Mouse (Mus musculus): ENCODE results near the gene Thbs3. TPM values are rescaled to one million over a fixed set of nuclear protein-coding genes. Genes with fewer than 3 reads are reported as not detected.

Thbs3 gene
- 2.0 TPM for polyA plus RNA-seq (2017; shearing (Covaris generic))

DNA sequence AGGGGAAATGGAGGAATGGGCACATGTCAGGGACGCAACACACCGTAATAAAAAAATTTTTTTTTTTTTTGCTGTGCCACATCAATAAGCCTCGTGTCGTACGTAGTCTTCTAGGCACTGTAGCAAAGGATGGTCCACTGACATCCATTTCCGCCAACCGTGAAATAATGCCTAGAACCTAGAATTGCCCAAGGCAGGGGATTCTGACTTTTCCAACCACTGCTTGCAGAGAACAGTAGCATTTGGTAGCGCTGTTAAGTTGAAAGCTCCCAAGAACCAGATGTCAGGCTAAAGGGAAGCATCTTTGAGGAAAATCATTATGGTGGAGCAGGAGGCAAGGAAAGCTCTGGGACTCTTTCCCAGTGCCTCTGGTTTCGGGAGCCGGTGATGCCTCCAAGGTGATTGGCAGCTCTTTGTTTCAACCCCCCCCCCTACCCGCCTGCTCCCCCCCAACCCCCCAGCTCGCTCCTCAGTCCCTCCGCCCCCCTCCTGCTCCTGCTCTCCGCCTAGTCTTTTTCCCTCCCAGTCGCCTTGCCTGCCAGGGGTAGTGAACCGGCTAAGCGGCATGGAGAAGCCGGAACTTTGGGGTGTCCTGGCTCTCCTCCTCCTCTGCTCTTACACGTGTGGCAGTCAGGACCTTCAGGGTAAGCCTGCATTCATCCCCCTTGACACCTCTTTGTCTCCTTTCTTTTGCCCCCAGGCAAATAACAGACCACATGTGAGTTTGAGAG, at the start of gene Thbs3:
Thbs3 (plus strand) TSS at position 500 of the 731 bp plus-strand sequence.

DNA sequence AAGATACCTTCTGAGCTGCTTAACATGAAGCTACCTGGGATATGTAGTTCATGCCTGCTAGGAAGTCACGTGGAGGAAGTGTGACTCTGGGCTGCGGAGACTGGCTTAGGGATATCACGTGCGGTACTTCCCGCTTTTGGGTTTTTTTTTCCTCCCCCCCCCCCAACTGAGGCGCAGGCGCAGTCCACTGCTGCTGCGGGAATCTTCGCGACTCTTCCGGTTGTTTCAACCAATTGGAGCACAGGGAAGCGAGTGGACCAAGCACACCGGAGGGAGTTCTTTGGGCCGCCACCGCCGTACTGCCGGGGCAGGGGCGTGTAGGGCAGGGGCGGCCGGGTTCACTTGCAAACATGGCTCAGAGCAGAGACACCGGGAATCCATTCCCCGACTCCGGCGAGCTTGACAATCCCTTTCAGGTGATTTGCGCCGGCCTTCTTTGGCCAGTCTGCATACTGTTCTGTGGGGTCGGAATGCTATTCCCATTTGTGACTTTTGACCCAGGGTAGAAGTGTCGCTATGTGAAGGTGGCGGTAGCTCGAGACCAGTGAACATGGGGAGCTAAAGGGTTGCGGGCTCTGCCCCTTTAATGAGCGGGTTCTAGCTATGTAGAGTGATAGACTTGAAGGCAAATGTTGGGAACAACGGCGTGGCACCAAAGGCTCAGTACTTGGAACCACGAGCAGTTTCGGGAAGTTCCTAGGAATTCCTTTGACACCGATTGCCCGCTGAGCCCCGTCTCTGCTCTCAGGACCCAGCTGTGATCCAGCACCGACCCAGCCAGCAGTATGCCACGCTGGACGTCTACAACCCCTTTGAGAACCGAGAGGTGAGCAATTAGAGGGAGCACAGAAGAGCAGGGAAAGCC, 37.5 kb upstream of the Thbs3 start, which contains the start of gene Scamp3:
Scamp3 (plus strand) TSS at position 232 of the 865 bp plus-strand sequence.

DNA sequence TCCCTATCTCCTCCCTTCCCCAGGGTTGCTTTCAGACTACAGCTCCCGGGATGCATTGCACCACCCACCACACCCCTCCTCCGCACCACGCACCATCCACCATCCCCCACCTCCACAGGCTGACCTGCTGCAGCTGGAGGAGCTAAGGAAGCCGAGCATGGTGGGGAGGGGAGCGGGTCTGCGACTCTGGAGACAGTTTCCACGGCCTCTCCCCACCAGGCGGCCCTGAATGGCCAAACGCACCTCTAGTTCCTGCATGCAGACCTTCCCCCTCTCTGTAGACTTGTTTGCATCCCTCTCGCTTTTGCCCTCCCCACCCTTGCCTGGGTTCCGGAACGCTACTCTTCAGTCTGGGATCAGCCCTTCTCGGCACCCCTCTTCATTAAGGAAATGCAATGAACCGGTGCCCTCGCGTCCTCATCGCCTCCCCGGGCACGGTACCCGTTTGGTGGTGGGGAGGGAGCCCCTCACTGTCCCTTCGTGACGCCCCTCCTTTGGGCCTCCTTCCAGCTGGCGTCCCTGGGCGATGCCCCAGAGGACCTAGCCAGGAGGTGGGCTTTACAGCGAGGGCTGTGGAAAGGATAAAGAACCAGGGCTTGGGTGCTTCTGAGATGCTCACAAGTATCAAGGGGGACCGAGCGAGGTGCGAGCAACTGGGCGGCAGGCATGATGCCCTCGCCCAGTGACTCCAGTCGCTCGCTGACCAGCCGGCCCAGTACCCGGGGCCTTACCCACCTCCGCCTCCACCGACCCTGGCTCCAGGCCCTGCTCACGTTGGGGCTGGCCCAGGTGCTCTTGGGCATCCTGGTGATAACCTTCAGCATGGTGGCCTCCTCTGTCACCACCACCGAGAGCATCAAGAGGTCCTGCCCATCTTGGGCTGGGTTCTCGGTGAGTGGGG, 31.7 kb upstream of the Thbs3 start, which contains the start of gene Fam189b:
Fam189b (plus strand) TSS at position 86 of the 901 bp plus-strand sequence.

DNA sequence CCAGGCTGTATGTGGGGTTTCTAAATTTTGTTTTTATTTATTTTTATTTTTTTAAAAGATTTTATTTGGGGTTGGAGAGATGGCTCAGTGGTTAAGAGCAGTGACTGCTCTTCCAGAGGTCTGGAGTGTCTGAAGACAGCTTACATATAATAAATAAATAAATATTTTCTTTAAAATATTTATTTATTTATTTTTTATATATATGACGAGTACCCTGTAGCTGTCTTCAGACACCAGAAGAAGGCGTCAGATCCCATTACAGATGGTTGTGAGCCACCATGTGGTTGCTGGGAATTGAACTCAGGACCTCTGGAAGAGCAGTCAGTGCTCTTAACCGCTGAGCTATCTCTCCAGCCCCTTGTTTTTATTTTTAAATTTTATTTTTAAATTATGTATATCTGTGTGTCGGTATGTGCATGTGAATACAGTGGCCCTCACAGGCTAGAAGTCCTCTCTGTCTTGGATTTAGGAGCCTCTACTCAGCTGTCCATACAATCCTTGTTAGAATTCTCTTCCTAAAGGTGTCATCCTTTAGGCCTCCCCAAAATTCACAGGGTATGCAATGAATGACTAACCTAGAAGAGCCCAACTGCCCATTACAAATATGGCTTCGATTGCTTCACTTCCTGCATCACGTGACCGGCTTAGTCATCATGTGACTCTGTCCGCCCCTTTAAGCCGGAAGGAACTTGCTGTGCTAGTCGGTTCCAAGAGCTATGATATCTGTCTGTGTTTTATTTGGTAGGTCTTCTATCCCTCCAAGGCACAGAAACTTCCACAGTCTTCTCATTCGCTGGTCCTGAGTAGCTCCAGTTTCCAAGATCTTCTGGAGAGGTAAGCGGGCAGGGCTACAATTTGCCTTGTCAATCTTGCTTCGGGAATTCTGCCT, 12.5 kb upstream of the Thbs3 start, which contains the start of gene Gba:
Gba (plus strand) TSS at position 676 of the 889 bp plus-strand sequence.

DNA sequence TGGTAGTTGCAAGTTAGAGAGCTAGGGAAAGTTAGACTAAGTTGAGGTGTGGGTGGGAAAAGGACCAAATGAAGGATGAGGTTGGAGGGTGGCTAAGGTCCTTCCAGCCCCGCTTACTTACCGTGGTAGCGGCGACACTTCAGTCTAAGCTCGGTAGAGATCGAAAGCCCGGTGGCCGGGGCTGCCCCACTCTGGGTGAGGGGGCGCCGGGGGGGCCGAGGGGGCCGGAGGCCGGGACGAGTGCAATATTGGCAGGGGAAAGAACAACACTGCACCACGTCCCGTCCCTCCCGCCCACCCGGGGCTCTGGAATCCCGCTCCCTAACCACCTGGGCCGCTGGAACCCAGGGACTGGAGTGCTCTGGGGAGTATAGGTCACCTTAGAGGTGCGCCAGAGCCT, 11.9 kb downstream of the Thbs3 start, which contains the start of gene Mtx1:
Mtx1 (minus strand) TSS at position 189 of the 400 bp plus-strand sequence.

DNA sequence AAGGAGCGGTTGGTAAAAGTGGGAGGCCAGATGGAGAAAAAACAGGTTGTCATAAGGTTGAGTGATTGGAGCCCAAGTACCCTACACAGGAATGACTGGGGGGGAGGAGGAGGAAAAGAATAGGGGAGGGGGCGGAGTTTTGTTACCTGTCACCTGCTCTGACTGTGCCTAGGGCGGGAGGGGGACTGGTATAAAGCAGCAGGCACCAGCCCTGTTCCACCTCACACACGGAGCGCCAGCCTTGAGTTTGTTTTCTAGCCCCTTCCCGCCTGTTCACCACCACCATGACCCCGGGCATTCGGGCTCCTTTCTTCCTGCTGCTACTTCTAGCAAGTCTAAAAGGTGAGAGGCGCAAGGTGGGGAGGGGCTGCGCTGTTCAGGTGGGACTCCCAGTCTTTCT, 13.9 kb downstream of the Thbs3 start, which contains the start of gene Muc1:
Muc1 (plus strand) TSS at position 222 of the 400 bp plus-strand sequence.

DNA sequence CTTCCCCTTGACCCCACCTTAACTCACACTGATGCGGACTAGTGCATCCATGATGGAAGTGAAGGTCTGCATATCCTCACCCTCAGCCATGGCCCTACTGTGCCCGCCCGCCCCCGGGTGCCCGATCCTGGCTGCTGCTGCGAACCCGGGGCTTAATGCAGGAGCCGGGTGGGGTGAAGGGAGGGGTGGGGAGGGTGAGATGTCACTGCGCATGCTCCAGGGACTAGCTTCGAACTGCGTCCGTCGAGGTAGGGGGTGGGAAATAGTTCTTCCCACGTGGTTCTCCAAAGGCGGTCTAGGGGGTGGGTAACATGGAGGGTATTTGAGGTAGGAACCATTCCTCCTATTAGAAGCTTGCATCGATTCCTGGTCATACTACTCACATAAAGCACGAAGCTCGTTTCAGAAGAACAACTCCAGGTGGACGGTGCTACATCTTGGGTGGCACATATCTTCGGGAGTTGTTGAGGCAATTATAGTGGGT, 30.8 kb downstream of the Thbs3 start, which contains the start of gene Krtcap2:
Krtcap2 (plus strand) TSS at position 279 of the 484 bp plus-strand sequence.

DNA sequence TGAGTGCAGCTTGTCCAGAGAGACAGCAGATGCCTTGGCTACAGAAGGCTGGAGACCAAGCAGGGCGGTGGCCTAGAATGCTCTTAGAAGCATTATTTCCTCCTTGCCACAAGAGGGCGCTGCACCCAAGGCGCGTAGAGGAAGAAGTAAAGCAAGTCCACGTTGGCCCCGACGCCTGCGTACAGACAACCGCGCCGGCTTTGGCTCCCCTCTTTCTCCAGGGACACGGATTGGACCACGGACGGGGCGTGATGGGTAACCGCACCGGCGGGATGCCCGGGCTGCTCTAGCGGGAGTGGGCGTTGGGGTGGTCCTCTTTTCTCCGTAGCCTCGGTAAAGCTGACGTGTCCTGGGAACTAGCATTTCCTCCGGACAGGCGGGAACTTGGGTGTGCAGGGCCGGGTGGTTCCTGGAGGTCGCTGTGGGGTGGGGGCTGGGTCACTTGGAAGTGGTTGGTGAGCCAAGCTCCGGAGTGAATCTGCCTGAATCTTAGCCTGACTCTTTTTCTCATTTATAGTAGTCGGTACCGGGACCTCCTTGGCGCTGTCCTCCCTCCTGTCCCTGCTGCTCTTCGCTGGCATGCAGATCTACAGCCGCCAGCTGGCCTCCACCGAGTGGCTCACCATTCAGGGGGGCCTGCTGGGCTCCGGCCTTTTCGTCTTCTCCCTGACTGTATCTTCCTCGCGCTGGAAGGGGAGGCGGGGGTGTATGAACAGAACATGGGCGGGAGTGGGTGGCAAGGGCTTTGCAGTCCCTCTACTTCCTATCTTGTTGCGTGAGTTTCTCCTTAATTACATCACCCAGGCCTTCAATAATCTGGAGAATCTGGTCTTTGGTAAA, 31.5 kb downstream of the Thbs3 start, which contains the start of gene Trim46:
Trim46 (minus strand) TSS at position 49 of the 840 bp plus-strand sequence.

DNA sequence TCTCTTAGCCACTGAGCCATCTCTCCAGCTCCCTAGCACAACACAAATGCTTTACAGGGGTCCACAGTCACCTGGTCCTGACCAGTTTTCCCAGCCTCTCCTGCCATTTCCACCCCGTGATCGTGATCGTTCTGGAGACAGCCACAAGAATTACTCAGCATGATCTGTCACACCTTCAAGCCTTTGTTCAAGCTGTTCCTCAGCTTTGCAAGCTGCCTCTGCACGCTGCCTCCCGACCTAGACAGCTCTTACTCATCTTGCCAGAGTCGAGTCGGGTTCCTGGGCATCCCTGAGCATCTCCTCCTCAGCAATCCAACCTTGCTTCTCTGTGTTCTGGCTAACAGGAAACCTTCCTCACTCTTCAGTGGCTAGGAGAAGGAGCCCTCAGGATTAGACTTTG, 44.1 kb downstream of the Thbs3 start, which contains the start of gene Dpm3:
Dpm3 (plus strand) TSS at position 283 of the 400 bp plus-strand sequence.

DNA sequence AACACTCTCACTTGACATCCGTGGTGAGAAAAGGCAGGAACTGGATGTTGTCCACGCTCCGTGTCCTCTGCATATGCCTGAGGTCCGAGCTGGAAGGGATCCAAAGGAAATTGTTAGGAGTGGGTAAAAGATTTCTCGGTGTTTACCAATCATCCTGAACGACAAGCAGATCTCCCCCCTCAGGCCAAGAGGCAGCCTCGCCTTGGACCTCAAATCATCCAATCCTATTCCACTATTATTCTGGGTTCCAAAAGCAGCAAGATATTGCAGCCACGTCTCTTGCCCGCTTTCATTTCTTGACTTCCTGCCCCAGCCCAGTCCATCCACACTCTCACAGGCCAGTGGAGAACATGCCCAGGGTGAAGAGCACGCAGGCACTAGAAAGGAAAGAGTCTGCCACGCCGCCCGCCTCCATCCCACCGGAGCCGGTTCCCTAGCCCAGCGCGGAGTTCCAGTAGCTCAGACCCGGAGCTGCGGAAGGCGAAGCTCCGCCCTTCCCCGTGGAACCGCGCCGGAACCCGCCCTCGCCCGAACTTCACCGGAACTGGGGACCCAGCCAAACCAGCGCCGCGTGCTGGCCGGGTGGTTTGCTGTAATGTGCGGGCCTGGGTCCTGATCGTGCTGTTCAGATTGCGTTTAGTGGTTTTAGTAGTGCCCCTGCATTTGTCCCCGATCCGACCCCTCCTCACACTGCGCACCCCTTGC, 55.2 kb downstream of the Thbs3 start, which contains the start of gene Slc50a1:
Slc50a1 (minus strand) TSS at position 520 of the 705 bp plus-strand sequence.

Other genes with a start within 250 kb of the Thbs3 start
- gene Rusc1, start 121.9 kb upstream of the Thbs3 start, polyA plus RNA-seq (2017; shearing (Covaris generic)), result 40.5 TPM
- not detected for gene Gm43738, start 114.1 kb upstream of the Thbs3 start, polyA plus RNA-seq (2017; shearing (Covaris generic))
- gene Fdps, start 113.2 kb upstream of the Thbs3 start, polyA plus RNA-seq (2017; shearing (Covaris generic)), result 75.6 TPM
- gene Pklr, start 79.0 kb upstream of the Thbs3 start, polyA plus RNA-seq (2017; shearing (Covaris generic)), result not detected
- gene Hcn3, start 55.0 kb upstream of the Thbs3 start, polyA plus RNA-seq (2017; shearing (Covaris generic)), result 2.4 TPM
- gene Clk2, start 50.4 kb upstream of the Thbs3 start, polyA plus RNA-seq (2017; shearing (Covaris generic)), result 111 TPM
- 268 TPM for gene Scamp3, start 37.7 kb upstream of the Thbs3 start, polyA plus RNA-seq (2017; shearing (Covaris generic))
- 236 TPM for gene Fam189b, start 32.0 kb upstream of the Thbs3 start, polyA plus RNA-seq (2017; shearing (Covaris generic))
- gene Gba, start 12.3 kb upstream of the Thbs3 start, polyA plus RNA-seq (2017; shearing (Covaris generic)), result 119 TPM
- gene Mtx1, start 11.9 kb downstream of the Thbs3 start, polyA plus RNA-seq (2017; shearing (Covaris generic)), result 132 TPM
- gene Muc1, start 13.9 kb downstream of the Thbs3 start, polyA plus RNA-seq (2017; shearing (Covaris generic)), result 1.1 TPM
- 217 TPM for gene Krtcap2, start 30.8 kb downstream of the Thbs3 start, polyA plus RNA-seq (2017; shearing (Covaris generic))
- gene Trim46, start 31.1 kb downstream of the Thbs3 start, polyA plus RNA-seq (2017; shearing (Covaris generic)), result 3.1 TPM
- 98.5 TPM for gene Dpm3, start 44.2 kb downstream of the Thbs3 start, polyA plus RNA-seq (2017; shearing (Covaris generic))
- gene Slc50a1, start 55.4 kb downstream of the Thbs3 start, polyA plus RNA-seq (2017; shearing (Covaris generic)), result 270 TPM
- gene Efna1, start 66.0 kb downstream of the Thbs3 start, polyA plus RNA-seq (2017; shearing (Covaris generic)), result not detected
- gene Efna3, start 107.8 kb downstream of the Thbs3 start, polyA plus RNA-seq (2017; shearing (Covaris generic)), result not detected
- gene Efna4, start 122.8 kb downstream of the Thbs3 start, polyA plus RNA-seq (2017; shearing (Covaris generic)), result 0.55 TPM
- 18.3 TPM for gene Adam15, start 134.8 kb downstream of the Thbs3 start, polyA plus RNA-seq (2017; shearing (Covaris generic))
- gene Dcst2, start 146.8 kb downstream of the Thbs3 start, polyA plus RNA-seq (2017; shearing (Covaris generic)), result 0.36 TPM
- gene Dcst1, start 150.1 kb downstream of the Thbs3 start, polyA plus RNA-seq (2017; shearing (Covaris generic)), result 0.45 TPM
- 53.9 TPM for gene Zbtb7b, start 179.6 kb downstream of the Thbs3 start, polyA plus RNA-seq (2017; shearing (Covaris generic))
- gene Lenep, start 187.6 kb downstream of the Thbs3 start, polyA plus RNA-seq (2017; shearing (Covaris generic)), result not detected
- gene Flad1, start 196.7 kb downstream of the Thbs3 start, polyA plus RNA-seq (2017; shearing (Covaris generic)), result 54.2 TPM
- gene Cks1b, start 203.2 kb downstream of the Thbs3 start, polyA plus RNA-seq (2017; shearing (Covaris generic)), result 20.0 TPM
- gene Shc1, start 203.3 kb downstream of the Thbs3 start, polyA plus RNA-seq (2017; shearing (Covaris generic)), result 76.8 TPM
- gene Pygo2, start 215.0 kb downstream of the Thbs3 start, polyA plus RNA-seq (2017; shearing (Covaris generic)), result 69.6 TPM
- 110 TPM for gene Pbxip1, start 221.5 kb downstream of the Thbs3 start, polyA plus RNA-seq (2017; shearing (Covaris generic))
- gene Pmvk, start 239.4 kb downstream of the Thbs3 start, polyA plus RNA-seq (2017; shearing (Covaris generic)), result 16.8 TPM

All from CD4-positive, CD25-positive, alpha-beta regulatory T cell (primary cell).